Mouse (Mus musculus) midbrain, embryonic 15.5 days (tissue): ENCODE measurements around the gene Plin5. TPM values are rescaled to one million over a fixed set of nuclear protein-coding genes. Genes with fewer than 3 reads are reported as not detected.
A peak's percentile ranks its signal among the peaks of the same experiment; 100 is the strongest.

Experiments used
- ATAC-seq: fragments of 200-750 bp; cut with Nextera tagmentation; replicated peaks from 2 replicates; pipeline ENCODE4 v1.8.0; 2017; ENCODE audit warnings: moderate TSS enrichment
- H3K27ac ChIP-seq: fragments of 300-500 bp; sonication (generic); 2 replicates; pipeline ENCODE4 v1.5.1; 2015; ENCODE audit warnings: mild to moderate bottlenecking, inconsistent platforms
- H3K27me3 ChIP-seq: fragments of 300-500 bp; sonication (generic); replicated peaks from 2 replicates; pipeline ENCODE4 v1.6.1; 2015; ENCODE audit warnings: inconsistent platforms
- H3K36me3 ChIP-seq: fragments of 300-500 bp; sonication (generic); replicated peaks from 2 replicates; pipeline ENCODE4 v1.6.1; 2015; ENCODE audit warnings: inconsistent platforms
- H3K4me1 ChIP-seq: fragments of 300-500 bp; sonication (generic); 2 replicates; pipeline ENCODE4 v1.6.1; 2015; ENCODE audit warnings: inconsistent platforms
- H3K4me2 ChIP-seq: fragments of 300-500 bp; sonication (generic); 2 replicates; pipeline ENCODE4 v1.6.1; 2015; ENCODE audit warnings: inconsistent platforms, mild to moderate bottlenecking, moderate library complexity
- H3K4me3 ChIP-seq: fragments of 300-500 bp; sonication (generic); 2 replicates; pipeline ENCODE4 v1.5.1; 2015; ENCODE audit warnings: mild to moderate bottlenecking, inconsistent platforms
- H3K9ac ChIP-seq: fragments of 300-500 bp; sonication (generic); 2 replicates; pipeline ENCODE4 v1.6.1; 2015; ENCODE audit warnings: mild to moderate bottlenecking, inconsistent platforms
- H3K9me3 ChIP-seq: fragments of 300-500 bp; sonication (generic); 2 replicates; pipeline ENCODE4 v1.6.1; 2016; ENCODE audit warnings: inconsistent platforms
- whole genome bisulfite sequencing: fragments of 180-500 bp; shearing (Covaris S2); methylation state at CpG from one replicate; pipeline ENCODE4 v1.1.7; 2015; ENCODE audit warnings: mixed read lengths; 5-methylcytosine and 5-hydroxymethylcytosine counted together
- polyA plus RNA-seq: library from polyadenylated mRNA; unstranded; fragments of >200 nt; fragmentation: Nextera tagmentation; extraction: Ambion mirVana; gene quantifications from 2 replicates; pipeline ENCODE4 v1.2.1, GENCODE M21; 2015

The Plin5 gene
- polyA plus RNA-seq, 1 experiment from 2014 or later, result 2.1 TPM

DNA sequence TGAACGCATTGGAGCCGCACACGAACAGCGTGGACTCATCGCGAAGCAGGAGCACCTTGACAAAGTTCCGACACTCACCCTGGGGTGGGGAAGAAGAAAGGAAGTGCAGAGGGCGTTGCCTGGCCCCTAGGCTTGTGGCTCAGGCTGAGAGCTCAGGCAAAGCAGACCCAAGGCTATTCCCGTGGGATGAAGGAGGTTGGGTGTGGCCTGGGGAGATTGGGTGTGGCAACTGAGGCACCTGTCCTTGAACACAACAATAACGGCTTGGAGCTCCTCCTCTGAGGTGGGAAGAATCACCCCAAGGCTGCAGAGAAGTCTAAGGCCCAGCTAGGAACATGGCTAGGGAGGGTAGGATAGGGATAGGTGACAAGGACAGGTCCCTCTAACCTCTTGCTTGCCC, 13.7 kb upstream of the Plin5 start:
- Histone ChIP-seq H3K4me2 (no peak overlapping the region), H3K36me3 (peaks cover 43% of the 10 kb centered on the region), H3K9me3 (no peaks in the 10 kb centered on the region), H3K27ac (no peak overlapping the region), H3K27me3 (no peaks in the 10 kb centered on the region), H3K9ac (no peak overlapping the region), H3K4me1 (peaks cover 23% of the 10 kb centered on the region), H3K4me3 (no peak overlapping the region)
- 91% methylated on average over 10 of the region's 10 CpGs for WGBS
- ATAC-seq, result no peak

DNA sequence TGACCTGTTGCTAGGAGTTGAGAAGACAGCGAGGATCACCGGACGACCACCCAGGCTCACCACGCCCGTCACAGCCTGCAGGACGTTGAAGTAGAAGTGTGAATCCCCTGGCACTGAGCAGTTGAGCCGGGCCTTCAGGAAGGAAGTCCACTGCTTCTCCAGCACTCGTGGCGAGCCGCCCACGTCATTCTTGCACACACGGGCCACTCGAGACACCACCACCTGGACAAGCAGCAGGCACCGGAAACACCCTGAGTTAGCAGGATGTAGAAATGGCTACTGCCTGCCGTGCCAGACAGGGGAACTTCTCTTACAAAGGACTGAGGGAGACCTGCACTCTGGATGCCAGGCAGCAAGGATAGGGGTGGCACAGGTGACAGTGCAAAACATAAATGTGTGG, 10.8 kb upstream of the Plin5 start:
- H3K4me2 ChIP-seq, result no peak overlapping the region
- H3K27me3 ChIP-seq, result peaks cover 19% of the 10 kb centered on the region
- H3K4me1 ChIP-seq, result peaks cover 7% of the 10 kb centered on the region; the same call in 1 of the 2 replicates
- no peak overlapping the region for H3K4me3 ChIP-seq
- no peak overlapping the region for H3K27ac ChIP-seq
- 87% methylated on average over 15 of the region's 15 CpGs for WGBS
- H3K36me3 ChIP-seq, result peaks cover 56% of the 10 kb centered on the region
- H3K9me3 ChIP-seq, result no peaks in the 10 kb centered on the region
- H3K9ac ChIP-seq, result no peak overlapping the region
- ATAC-seq, result no peak

- no peak for ATAC-seq
- WGBS, result 79% methylated on average over 11 of the region's 11 CpGs
- Histone ChIP-seq H3K27ac (no peak overlapping the region), H3K36me3 (peaks cover 63% of the 10 kb centered on the region), H3K9ac (no peak overlapping the region), H3K4me2 (no peak overlapping the region), H3K27me3 (peaks cover 35% of the 10 kb centered on the region), H3K9me3 (peaks cover 7% of the 10 kb centered on the region; the same call in 1 of the 2 replicates), H3K4me3 (no peak overlapping the region), H3K4me1 (no peaks in the 10 kb centered on the region; the same call in 1 of the 2 replicates)
These were observed 8.8 kb upstream of the Plin5 start for GRCm38 (mm10) chr17:56126175-56126574.

DNA sequence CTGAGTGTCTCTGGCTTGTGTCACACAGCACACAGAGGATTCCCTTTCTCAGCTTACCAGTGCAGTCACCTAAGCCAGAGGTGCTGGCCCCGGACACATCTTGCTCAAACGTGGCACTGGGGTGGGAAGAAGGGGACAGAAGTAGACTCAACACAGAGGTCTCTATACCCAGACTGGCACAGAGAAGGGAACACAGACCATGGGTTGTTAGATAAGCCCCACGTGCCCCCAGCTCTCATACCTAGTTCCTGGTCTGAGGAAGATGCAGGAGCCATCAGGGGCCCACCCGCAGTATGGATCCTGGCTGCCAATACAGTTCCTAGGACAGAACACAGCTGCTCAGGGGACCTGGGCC, 7.9 kb upstream of the Plin5 start:
- Histone ChIP-seq H3K27ac (no peak overlapping the region), H3K9ac (no peak overlapping the region), H3K9me3 (peaks cover 7% of the 10 kb centered on the region; the same call in 1 of the 2 replicates), H3K27me3 (peaks cover 44% of the 10 kb centered on the region), H3K4me3 (no peak overlapping the region), H3K36me3 (peaks cover 53% of the 10 kb centered on the region), H3K4me1 (no peaks in the 10 kb centered on the region; the same call in 1 of the 2 replicates), H3K4me2 (no peak overlapping the region)
- ATAC-seq, result no peak
- WGBS, result 80% methylated on average over 4 of the region's 4 CpGs

DNA sequence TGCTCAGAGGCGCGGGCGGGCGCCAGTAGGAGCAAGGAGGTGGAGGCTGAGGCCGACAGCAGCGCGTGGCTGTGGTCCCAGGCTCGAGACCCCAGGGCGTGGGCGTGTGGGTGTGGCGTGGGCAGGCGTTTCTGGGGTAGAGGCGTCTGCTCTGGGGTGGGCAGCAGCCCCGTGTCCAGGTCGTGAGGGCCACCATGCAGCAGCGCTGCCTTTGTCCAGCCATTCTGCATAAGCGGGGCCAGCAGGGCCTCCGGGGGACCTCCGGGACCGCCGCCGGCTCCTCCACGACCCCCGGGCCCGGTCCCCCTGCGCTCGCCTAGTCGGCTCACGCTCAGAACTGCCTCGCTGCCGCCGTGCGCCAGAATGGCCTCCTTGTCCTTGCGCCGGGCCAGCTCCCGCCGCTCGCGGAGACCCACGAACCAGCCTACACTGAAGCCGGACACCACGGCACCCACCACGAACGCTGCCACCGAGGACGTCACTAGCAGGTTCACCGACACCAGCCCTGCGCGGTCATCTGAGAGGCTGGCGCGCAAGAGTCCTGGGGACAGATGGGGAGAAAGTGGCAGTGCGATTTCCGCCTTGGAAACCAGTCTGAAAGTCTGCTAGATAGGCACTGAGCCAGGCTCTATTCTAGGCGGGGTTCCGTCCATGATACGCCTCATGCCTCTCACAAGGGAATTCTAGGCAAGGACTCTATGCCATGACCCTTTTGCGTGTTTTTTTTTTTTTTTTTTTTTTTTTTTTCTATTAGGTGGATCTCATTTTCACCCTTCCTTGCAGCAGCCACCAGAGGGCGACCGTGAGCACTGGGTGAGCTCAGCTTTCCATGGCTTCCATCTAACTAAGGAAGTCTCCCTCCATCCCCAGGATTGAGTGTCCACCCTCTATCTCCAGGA, 7.2 kb upstream of the Plin5 start:
- H3K9ac ChIP-seq, result no peak overlapping the region
- H3K4me2 ChIP-seq, result peak overlapping the region; percentile 36
- 11% methylated on average over 52 of the region's 59 CpGs for WGBS
- H3K4me3 ChIP-seq, result 0 out of 2 replicates have a peak overlapping the region, but pooled peaks have one; percentile 4
- H3K27ac ChIP-seq, result no peak overlapping the region
- H3K27me3 ChIP-seq, result peaks cover 50% of the 10 kb centered on the region
- peaks cover 7% of the 10 kb centered on the region; the same call in 1 of the 2 replicates for H3K9me3 ChIP-seq
- H3K4me1 ChIP-seq, result no peaks in the 10 kb centered on the region; the same call in 1 of the 2 replicates
- peaks cover 48% of the 10 kb centered on the region for H3K36me3 ChIP-seq
- ATAC-seq, result no peak

DNA sequence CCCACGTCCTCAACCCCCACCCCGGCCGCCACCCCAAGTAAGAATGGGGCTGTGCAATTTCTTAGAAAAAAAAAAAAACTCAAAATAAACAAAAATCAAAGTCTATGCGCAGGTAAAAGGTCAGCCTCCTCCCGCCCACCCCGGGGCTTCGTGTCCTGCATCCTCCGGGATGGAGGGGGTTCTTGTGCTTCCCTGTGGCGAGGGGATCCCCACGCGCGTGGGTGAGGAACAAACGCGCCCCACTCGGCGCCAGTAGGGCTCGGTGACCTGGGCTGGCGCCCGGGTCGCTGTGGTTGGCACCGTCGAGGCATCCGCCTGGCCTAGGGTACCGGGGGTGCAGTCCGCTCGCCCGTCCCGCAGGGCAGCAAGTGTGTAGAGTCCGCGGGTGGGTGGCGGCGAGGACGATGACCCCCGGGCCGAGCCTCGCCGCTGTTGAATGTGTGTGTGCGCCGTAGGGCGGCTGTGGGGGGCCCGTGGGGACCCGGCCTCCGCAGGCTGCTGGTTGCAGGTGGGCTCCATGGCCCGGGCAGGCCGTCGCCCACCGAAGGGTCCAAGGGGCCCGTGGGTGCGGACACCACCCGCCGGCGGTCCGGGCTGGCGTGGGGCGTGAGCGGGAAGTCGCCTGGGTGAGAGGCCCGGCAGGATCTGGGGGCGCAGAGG, 6.4 kb upstream of the Plin5 start:
- peaks cover 58% of the 10 kb centered on the region for H3K27me3 ChIP-seq
- H3K4me3 ChIP-seq, result no peak overlapping the region
- WGBS, result 50% methylated on average over 58 of the region's 59 CpGs
- no peak overlapping the region for H3K27ac ChIP-seq
- peak overlapping the region; percentile 36 for H3K4me2 ChIP-seq
- peaks cover 42% of the 10 kb centered on the region for H3K36me3 ChIP-seq
- peaks cover 7% of the 10 kb centered on the region; the same call in 1 of the 2 replicates for H3K9me3 ChIP-seq
- no peak overlapping the region for H3K9ac ChIP-seq
- no peaks in the 10 kb centered on the region; the same call in 1 of the 2 replicates for H3K4me1 ChIP-seq
- no peak for ATAC-seq

DNA sequence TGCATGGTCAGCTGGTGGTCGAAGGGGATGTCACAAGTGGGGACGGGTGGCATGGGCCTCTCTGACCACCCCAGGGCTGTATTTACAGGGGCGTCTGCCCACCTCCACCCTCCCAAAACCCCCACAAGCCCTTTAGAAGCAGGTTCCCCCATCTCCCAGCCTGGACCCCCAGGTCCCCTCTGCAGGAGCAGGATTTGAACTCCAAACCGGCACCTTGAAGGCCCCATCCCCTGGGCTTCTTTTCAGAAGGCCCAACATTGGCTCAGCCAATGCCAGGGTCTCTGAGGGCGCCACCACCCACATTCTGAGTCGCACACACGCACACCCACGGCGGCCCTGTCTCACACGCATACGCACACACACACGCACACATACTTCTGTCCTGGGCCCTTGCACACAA, 5.8 kb upstream of the Plin5 start:
- Histone ChIP-seq H3K27me3 (peaks cover 64% of the 10 kb centered on the region), H3K4me1 (no peaks in the 10 kb centered on the region; the same call in 1 of the 2 replicates), H3K9me3 (peaks cover 7% of the 10 kb centered on the region; the same call in 1 of the 2 replicates), H3K9ac (no peak overlapping the region), H3K27ac (no peak overlapping the region), H3K4me3 (no peak overlapping the region), H3K36me3 (peaks cover 39% of the 10 kb centered on the region), H3K4me2 (no peak overlapping the region)
- no peak for ATAC-seq
- WGBS, result 92% methylated on average over 12 of the region's 12 CpGs

- Histone ChIP-seq H3K4me2 (no peak within 1 kb of the TSS), H3K4me3 (no peak within 1 kb of the TSS), H3K9ac (no peak within 1 kb of the TSS), H3K36me3 (peaks cover 27% of the 10 kb centered on the region), H3K27ac (no peak within 1 kb of the TSS), H3K27me3 (peaks cover 65% of the 10 kb centered on the region), H3K4me1 (peaks cover 6% of the 10 kb centered on the region), H3K9me3 (peaks cover 7% of the 10 kb centered on the region; the same call in 1 of the 2 replicates)
- WGBS, result 63% methylated on average over 2 of the region's 2 CpGs
- ATAC-seq, result no peak
These were observed 4.4 kb upstream of the Plin5 start, which contains the start of gene Lrg1 for GRCm38 (mm10) chr17:56121826-56122225. TSS of gene Lrg1 (minus strand) at chr17:56122001.

GRCm38 (mm10) chr17:56119981-56120880, 2.8 kb upstream of the Plin5 start:
- Histone ChIP-seq H3K27ac (no peak overlapping the region), H3K4me2 (no peak overlapping the region), H3K36me3 (peaks cover 22% of the 10 kb centered on the region), H3K4me3 (no peak overlapping the region), H3K9ac (no peak overlapping the region), H3K9me3 (peaks cover 7% of the 10 kb centered on the region; the same call in 1 of the 2 replicates), H3K27me3 (peaks cover 63% of the 10 kb centered on the region), H3K4me1 (peaks cover 6% of the 10 kb centered on the region)
- WGBS, result 12% methylated on average over 66 of the region's 66 CpGs
- ATAC-seq, result no peak

DNA sequence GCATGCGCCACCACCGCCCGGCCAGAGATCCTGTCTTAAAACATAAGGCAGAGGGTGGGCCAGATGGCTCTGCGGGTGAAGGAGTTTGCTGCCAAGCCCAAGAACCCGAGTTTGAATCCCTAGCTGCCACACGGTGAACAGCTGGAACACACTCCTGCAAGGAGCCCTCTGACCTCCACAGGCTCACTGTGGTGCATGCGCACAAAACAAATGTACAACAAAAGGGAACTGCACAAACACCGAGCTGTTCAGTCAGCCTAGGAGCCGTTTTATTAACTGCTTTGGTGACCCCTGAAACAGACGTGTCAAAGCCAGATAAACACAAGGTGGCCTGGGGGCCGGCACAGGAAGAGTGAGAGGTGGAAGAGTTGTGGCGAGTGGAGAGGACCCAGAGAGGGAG, 2.0 kb upstream of the Plin5 start:
- Histone ChIP-seq H3K36me3 (peaks cover 21% of the 10 kb centered on the region), H3K4me2 (no peak overlapping the region), H3K9me3 (peaks cover 7% of the 10 kb centered on the region; the same call in 1 of the 2 replicates), H3K27me3 (peaks cover 55% of the 10 kb centered on the region), H3K4me1 (peaks cover 6% of the 10 kb centered on the region), H3K9ac (no peak overlapping the region), H3K4me3 (no peak overlapping the region), H3K27ac (no peak overlapping the region)
- WGBS, result 42% methylated on average over 12 of the region's 12 CpGs
- no peak for ATAC-seq

DNA sequence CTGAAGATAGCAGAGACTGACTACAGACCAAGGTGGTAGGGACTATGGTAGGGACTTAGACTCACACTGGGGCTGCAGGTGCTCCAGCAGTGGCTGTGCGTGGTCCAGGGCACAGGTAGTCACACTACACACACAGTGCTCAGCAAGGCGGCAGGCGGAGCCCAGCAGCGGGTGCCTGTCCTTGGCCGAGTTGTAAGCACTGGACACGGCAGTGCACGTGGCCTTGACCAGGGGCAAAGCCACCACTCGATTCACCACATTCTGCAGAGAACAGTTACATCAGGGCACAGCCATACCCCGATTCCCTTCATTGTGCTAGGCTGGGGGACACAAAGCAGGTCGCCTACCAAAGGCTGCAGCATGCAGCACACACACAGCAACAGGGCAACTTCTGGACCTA, 1.2 kb downstream of the Plin5 start:
- WGBS, result 75% methylated on average over 10 of the region's 10 CpGs
- Histone ChIP-seq H3K4me2 (no peak overlapping the region), H3K27me3 (peaks cover 31% of the 10 kb centered on the region), H3K36me3 (no peaks in the 10 kb centered on the region), H3K9me3 (no peaks in the 10 kb centered on the region), H3K9ac (no peak overlapping the region), H3K27ac (no peak overlapping the region), H3K4me1 (peaks cover 6% of the 10 kb centered on the region), H3K4me3 (no peak overlapping the region)
- no peak for ATAC-seq
